Mouse (Mus musculus) midbrain, postnatal 0 days (tissue): ENCODE results near the gene Ect2. TPM values are rescaled to one million over a fixed set of nuclear protein-coding genes. Genes with fewer than 3 reads are reported as not detected.

Source experiments
- ATAC-seq: fragments of 200-750 bp; cut with Nextera tagmentation; 2 replicates; pipeline ENCODE4 v1.8.0; 2017; ENCODE audit warnings: moderate number of reproducible peaks, mild to moderate bottlenecking, moderate TSS enrichment, moderate library complexity; ENCODE audit not compliant: low FRiP score
- DNase-seq: peaks from one replicate; pipeline ENCODE4 v3.0.0-alpha.2; 2015; ENCODE audit warnings: low spot score
- H3K27ac ChIP-seq: fragments of 300-500 bp; sonication (generic); 2 replicates; pipeline ENCODE4 v1.5.1; 2014; ENCODE audit warnings: low read depth, mild to moderate bottlenecking, low read length, mixed read lengths
- H3K27me3 ChIP-seq: fragments of 300-500 bp; sonication (generic); 2 replicates; pipeline ENCODE4 v1.6.1; 2014; ENCODE audit warnings: low read length, control low read depth, mixed read lengths; ENCODE audit not compliant: insufficient read depth
- H3K36me3 ChIP-seq: fragments of 300-500 bp; sonication (generic); 2 replicates; pipeline ENCODE4 v1.6.1; 2014; ENCODE audit warnings: low read length, control low read depth, mixed read lengths; ENCODE audit not compliant: insufficient read depth
- H3K4me1 ChIP-seq: fragments of 300-500 bp; sonication (generic); 2 replicates; pipeline ENCODE4 v1.6.1; 2014; ENCODE audit warnings: mild to moderate bottlenecking, control low read depth, antibody characterized with exemption, low read length, mixed read lengths; ENCODE audit not compliant: insufficient read depth
- H3K4me2 ChIP-seq: fragments of 300-500 bp; sonication (generic); 2 replicates; pipeline ENCODE4 v1.6.1; 2014; ENCODE audit warnings: low read depth, mild to moderate bottlenecking, low read length, mixed read lengths; ENCODE audit not compliant: poor library complexity, severe bottlenecking
- H3K4me3 ChIP-seq: fragments of 300-500 bp; sonication (generic); 2 replicates; pipeline ENCODE4 v1.5.1; 2014; ENCODE audit warnings: low read depth, mild to moderate bottlenecking, low read length, moderate library complexity
- H3K9ac ChIP-seq: fragments of 300-500 bp; sonication (generic); replicated peaks from 2 replicates; pipeline ENCODE4 v1.6.1; 2014; ENCODE audit warnings: mild to moderate bottlenecking, low read length, moderate library complexity, mixed read lengths; ENCODE audit not compliant: poor library complexity, severe bottlenecking
- H3K9me3 ChIP-seq: fragments of 300-500 bp; sonication (generic); 2 replicates; pipeline ENCODE4 v1.6.1; 2016; ENCODE audit warnings: low read length, control low read depth
- CTCF ChIP-seq: IDR thresholded peaks from 2 replicates; pipeline ENCODE4 v1.5.1; 2016; ENCODE audit warnings: antibody characterized with exemption, mild to moderate bottlenecking
- WGBS: fragments of 180-500 bp; shearing (Covaris S2); extraction: QIAGEN DNeasy Blood & Tissue Kit; methylation state at CpG from one replicate; pipeline ENCODE4 v1.1.7; 2014; 5-methylcytosine and 5-hydroxymethylcytosine counted together
- polyA plus RNA-seq: library from polyadenylated mRNA; unstranded; fragments of >200 nt; fragmentation: Nextera tagmentation; extraction: Ambion mirVana; gene quantifications from 2 replicates; pipeline ENCODE4 v1.2.1, GENCODE M21; 2015
- total RNA-seq: library from RNA; depleted of rRNA; stranded (reverse); fragments of >200 nt; gene quantifications from 2 replicates; pipeline ENCODE4 v1.2.3, GENCODE M21; 2014

Ect2 gene
- total and polyA plus RNA-seq, 2 experiments from 2014 or later: 2.2 to 3.9 TPM

- DNase-seq (no peak), ATAC-seq (no peak)
- Histone ChIP-seq H3K4me1 (no peaks in the 10 kb centered on the region), H3K4me2 (no peak overlapping the region), H3K27me3 (no peaks in the 10 kb centered on the region), H3K27ac (no peak overlapping the region), H3K36me3 (no peaks in the 10 kb centered on the region), H3K9ac (no peak overlapping the region), H3K9me3 (no peaks in the 10 kb centered on the region), H3K4me3 (no peak overlapping the region)
- WGBS: 86% methylated on average over 6 of the region's 6 CpGs
- TF ChIP-seq CTCF: no peak
These were observed 8.1 kb upstream of the Ect2 start for GRCm38 (mm10) chr3:27161645-27162409.

- WGBS: 59% methylated on average over 4 of the region's 4 CpGs
- Histone ChIP-seq H3K4me3 (no peak overlapping the region), H3K36me3 (no peaks in the 10 kb centered on the region), H3K27me3 (no peaks in the 10 kb centered on the region), H3K4me1 (no peaks in the 10 kb centered on the region), H3K4me2 (no peak overlapping the region), H3K27ac (no peak overlapping the region), H3K9ac (no peak overlapping the region), H3K9me3 (no peaks in the 10 kb centered on the region)
- DNase-seq (no peak), ATAC-seq (no peak)
- TF ChIP-seq CTCF: no peak
These were observed 5.2 kb upstream of the Ect2 start for GRCm38 (mm10) chr3:27158910-27159309.

DNA sequence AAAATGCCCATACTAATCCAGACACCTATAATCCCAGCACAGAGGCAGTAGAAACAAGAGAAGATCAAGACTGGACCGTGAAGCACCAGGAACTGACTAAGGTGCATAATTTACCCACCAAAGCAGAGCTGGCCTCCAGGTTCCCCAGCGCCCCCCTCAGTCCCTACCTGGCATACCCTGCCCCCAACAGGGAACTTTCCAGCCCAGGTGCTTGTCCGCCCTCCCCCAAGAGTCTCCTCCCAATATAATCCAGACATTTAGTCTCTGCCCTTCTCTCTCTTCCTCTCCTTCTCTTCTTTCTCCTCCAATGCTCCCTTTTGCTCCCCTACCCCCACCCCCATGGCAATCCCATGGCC, 2.9 kb upstream of the Ect2 start:
- Histone ChIP-seq H3K36me3 (no peaks in the 10 kb centered on the region), H3K27me3 (no peaks in the 10 kb centered on the region), H3K4me3 (no peak overlapping the region), H3K4me2 (no peak overlapping the region), H3K4me1 (no peaks in the 10 kb centered on the region; the same call in 1 of the 2 replicates), H3K9ac (no peak overlapping the region), H3K27ac (no peak overlapping the region), H3K9me3 (no peaks in the 10 kb centered on the region)
- DNase-seq (no peak), ATAC-seq (no peak)
- WGBS: 60% methylated on average over 3 of the region's 3 CpGs
- TF ChIP-seq CTCF: no peak

DNA sequence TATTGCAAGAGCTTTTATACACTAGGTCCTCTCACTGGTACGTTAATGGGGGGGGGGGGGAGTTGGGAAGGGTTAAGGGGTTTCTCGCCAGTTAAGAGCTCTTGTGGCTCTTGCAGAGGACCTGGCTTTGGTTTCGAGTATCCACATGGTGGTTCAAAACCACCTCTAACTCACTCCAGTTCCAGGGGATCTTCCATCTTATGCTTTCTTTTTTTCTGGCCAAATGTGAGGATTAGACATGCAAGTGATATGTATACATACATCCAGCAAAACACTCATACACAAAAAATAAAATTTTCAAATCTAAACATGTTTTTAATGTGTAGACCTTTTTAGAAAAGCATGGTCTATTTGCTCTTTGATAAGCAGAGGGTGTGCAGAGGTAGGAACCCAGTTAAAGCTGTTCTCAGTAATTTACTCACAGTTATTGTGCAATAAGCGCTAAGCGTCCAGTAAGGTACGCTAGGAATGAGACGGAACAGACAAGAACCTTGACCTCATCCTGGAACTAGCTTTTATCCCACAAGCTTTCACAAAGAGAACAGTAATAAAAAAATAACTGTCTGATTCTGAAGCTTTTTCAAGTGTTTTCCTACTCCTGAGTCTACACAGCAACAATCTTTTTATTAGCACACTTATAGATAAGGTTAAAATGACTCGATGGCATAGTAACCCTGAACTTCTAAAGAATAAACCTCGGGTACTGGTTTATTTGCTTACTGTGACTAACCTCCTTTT, 2.3 kb upstream of the Ect2 start:
- H3K4me2 ChIP-seq: no peak overlapping the region
- no peak for DNase-seq
- no peak for ATAC-seq
- TF ChIP-seq CTCF: no peak
- H3K4me3 ChIP-seq: no peak overlapping the region
- no peaks in the 10 kb centered on the region; the same call in 1 of the 2 replicates for H3K4me1 ChIP-seq
- WGBS: 79% methylated on average over 9 of the region's 9 CpGs
- H3K36me3 ChIP-seq: no peaks in the 10 kb centered on the region
- H3K27ac ChIP-seq: no peak overlapping the region
- H3K9ac ChIP-seq: no peak overlapping the region
- H3K9me3 ChIP-seq: no peaks in the 10 kb centered on the region
- H3K27me3 ChIP-seq: no peaks in the 10 kb centered on the region

- WGBS: 25% methylated on average over 6 of the region's 6 CpGs
- Histone ChIP-seq H3K27me3 (no peaks in the 10 kb centered on the region), H3K4me3 (no peak overlapping the region), H3K4me2 (no peak overlapping the region), H3K4me1 (no peaks in the 10 kb centered on the region; the same call in 1 of the 2 replicates), H3K27ac (no peak overlapping the region), H3K9ac (no peak overlapping the region), H3K9me3 (no peaks in the 10 kb centered on the region), H3K36me3 (no peaks in the 10 kb centered on the region)
- no peak for TF ChIP-seq CTCF
- DNase-seq (no peak), ATAC-seq (no peak)
These were observed 1.6 kb upstream of the Ect2 start for GRCm38 (mm10) chr3:27155051-27155855.
